Mouse (Mus musculus): ENCODE results near the gene Mpo. TPM values are rescaled to one million over a fixed set of nuclear protein-coding genes. Genes with fewer than 3 reads are reported as not detected.
A peak's percentile ranks its signal among the peaks of the same experiment; 100 is the strongest.

Gene Mpo
- total RNA-seq, 4 experiments from 2014 or later: 0.89 TPM; not detected in 3

GRCm38 (mm10) chr11:87801711-87802275 is 8.4 kb downstream of the Mpo start:
- peak; percentile 16 for DNase-seq (ENCODE audit: low spot score)

GRCm38 (mm10) chr11:87802621-87803020 is 9.2 kb downstream of the Mpo start:
- DNase-seq (ENCODE audit: low spot score): no peak

GRCm38 (mm10) chr11:87805448-87805847 is 12.1 kb downstream of the Mpo start:
- DNase-seq (ENCODE audit: low spot score): no peak

DNA sequence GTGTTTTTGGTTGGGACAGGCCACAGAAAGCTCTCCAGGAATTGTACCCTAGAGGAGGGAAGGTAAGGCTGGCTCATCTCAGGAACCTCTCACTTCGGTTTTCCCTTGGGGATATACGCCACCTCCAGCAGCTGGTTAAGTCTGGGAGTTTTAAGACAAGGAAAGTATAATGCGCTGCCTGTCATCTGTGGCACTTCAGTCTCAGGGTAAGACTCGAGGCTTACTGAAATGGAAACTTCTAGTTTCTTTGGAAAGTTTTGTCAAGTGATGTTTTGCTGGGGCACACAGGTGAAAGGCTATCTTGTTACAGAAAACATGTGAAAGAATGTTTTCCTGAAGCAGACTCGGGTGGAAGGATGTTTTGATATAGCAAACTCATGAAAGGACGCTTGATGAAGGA is 14.1 kb downstream of the Mpo start:
- no peak for DNase-seq (ENCODE audit: low spot score)

- no peak for DNase-seq (ENCODE audit: low spot score)
These were observed 14.9 kb downstream of the Mpo start for GRCm38 (mm10) chr11:87808236-87808635.

DNA sequence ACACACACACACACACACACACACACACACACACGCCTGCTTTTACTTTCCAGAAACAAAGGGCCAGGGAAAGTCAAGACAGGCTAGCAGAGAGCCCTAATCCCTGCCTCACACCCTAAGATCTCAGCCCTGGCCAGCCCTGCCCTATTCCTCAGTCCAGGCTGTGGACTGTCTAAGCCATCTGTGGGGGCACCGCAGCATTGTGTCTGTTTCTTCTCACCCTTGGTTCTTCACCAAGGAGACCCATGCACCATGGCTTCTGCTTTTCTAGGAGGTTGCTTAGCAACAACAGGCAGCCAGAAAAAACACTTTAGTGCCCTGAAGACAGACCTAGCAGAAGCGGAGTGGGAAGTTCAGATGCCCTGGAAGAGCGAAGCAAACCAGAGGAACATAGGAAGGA is 18.0 kb downstream of the Mpo start:
- DNase-seq (ENCODE audit: low spot score): no peak

- DNase-seq (ENCODE audit: low spot score): no peak
These were observed 21.4 kb downstream of the Mpo start for GRCm38 (mm10) chr11:87814831-87815230.

DNA sequence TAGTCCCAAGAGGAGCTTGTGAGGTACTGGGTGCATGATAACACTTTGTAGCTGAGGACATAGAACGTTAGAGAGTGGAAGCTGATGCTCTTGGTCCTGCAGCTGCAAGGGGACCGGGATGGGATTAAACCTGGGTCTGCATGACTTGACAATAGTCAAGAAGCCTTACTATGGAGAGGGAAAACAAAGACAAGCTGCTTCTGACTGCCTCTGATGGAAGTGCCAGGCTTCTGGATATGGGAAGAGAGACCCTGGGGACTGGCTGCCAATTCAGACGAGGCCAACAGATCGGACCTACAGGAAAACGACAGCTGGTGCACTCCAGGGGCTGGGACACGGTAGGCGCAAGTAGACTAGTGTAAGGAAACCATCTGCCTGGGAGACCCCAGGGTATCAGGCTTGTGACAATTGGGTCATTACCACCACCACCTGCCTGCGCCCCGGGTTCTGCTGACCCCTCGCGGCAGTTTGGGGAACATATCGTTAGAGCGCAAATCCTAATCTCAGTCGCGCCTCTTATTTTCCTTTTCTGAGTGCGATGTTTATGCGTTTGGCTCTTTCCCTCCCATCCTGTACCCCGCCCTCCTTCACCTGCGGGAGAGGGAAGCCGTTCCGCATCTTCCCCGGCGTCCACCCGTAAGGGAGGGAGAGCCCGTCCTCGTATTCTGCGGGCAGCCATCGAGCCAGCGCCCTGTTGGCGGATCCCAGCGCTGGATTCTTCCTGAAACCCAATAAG is 23.5 kb downstream of the Mpo start:
- no peak for DNase-seq (ENCODE audit: low spot score)

GRCm38 (mm10) chr11:87817443-87817773 is 24.0 kb downstream of the Mpo start:
- no peak for DNase-seq (ENCODE audit: low spot score)

DNA sequence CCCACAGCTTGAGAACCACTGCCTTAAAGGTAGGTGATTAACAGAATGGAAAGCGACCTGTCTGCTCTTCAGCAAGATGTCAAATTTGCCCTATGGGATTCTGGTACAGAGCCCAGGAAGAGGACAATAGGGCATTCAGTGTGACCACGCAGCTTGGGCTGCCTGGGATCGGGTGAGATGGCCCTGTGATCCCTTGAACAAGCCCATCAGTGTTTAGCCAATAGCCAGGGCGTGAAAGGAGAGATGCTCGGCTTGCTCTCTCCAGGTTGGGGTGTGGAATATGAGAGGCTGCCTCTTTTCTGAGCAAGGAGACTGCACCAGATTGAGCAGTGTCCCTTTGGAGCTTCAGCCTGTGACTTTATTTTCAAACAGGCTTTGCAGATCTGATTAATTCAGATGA is 28.1 kb downstream of the Mpo start:
- DNase-seq (ENCODE audit: low spot score): no peak

DNA sequence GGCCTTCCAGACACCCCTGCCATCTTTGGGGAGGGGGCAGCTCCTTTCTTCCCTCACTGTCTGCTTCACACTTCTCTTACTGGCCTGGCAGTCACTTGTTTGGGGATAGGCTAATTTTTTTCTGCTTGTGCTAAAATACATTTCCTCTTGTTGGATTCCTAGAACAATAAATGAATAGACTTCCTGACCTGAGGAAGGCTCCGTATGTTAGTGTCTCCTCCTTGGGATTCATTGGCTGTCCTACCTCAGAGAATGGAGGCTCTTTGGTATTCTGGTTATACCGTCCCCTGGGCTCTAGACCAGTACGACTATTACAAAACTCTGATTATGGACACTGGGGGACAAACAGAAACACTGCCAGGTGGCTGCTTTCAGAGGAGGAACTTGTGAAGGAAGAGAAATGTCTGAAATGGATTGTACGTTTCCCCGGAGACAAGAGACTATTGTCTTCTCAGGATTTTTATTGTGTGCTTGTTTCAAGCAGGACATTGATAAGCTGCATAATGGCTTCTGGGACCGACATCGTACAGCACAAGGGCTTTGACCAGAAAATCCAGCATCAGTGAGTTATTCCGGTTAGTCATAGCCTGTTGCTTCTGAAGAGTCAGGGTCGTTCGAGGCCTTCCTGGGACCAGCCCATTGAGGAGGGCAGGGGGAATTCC is 35.0 kb downstream of the Mpo start, which contains the start of gene Lpo:
Lpo (minus strand) TSS at position 51 of the 662 bp plus-strand sequence.
- DNase-seq (ENCODE audit: low spot score): no peak

DNA sequence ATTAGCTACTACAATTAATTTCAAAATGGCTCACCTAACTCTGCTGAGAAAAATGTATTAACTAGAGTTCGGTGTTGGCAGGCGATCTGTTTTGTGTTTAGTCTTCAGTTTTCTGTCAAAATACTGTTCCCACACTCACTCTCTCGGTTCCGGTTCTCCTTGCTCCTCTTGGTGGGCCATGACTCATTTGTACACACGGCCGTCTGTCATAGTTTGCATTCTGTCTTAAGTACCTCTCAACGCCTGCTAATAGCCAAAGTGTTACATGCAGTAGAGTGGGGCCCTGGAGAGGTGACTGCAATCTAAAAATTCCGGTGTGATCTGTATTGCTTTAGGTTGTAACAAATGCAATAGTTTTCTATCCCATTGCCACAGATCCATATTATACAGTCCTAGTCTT is 47.3 kb downstream of the Mpo start:
- DNase-seq (ENCODE audit: low spot score): no peak

DNA sequence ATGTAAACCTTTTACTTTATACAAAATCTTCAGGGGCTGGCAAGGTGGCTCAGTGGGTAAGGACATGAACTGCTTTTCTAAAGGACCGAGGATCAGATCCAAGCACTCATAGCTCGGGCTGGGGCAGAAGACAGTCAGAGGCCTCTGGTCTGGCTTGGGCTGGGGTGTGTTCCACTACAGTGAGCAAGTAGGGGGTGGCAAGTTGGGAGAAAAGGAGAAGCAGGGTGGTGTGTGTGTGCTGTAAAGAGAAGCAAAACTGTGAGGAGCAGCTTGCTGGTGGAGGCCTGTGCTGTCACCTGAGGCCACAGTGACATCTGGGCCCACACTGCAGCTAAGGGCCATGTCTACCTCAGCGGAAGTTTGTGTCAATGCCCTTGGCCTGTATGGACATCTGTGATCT is 48.1 kb downstream of the Mpo start:
- DNase-seq (ENCODE audit: low spot score): no peak

- no peak for DNase-seq (ENCODE audit: low spot score)
These were observed 53.7 kb downstream of the Mpo start for GRCm38 (mm10) chr11:87846968-87847600.

- DNase-seq (ENCODE audit: low spot score): no peak
These were observed 54.5 kb downstream of the Mpo start for GRCm38 (mm10) chr11:87847884-87848283.

DNA sequence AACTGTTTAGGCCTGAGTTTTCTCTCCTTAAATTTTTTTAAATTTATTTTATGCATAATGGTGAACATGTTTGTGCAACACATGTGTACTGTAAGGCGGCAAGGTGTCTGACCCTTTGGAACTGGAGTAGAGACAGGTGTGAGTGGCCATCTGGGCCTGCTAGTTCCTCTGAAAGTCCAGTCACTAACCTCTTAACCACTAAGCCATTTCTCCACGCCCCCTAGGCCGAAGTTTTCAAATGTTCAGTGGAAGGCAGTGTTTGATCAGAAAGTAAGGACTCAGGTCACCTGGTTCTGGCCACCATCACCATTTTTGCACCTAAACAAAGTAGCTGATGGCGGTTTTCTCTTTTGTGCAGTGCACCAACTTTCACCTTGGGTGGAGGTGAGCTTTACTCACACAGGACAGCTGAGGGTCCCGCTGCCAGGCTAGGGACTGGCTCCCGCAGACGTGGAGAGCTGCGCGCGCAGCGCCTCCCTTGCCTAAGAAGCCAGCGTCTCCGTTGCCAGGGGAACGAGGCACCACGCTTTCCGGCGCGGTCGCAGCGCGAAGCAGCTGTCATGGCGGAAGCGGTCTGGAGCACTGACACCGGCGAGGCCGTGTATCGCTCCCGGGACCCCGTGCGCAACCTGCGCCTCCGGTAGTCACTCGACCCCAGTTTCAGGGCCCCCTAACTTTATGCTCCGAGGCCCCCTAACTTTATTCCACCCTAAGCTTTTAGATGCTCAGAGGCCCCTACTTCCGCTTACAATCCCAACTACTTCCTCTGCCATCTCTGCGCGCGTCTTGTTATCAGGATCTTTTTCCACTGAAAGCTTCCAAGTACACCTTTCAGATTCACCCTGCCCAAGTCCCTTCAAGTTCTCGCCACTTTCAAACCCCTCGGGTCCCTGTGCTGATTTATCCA is 59.6 kb downstream of the Mpo start, which contains the start of gene Mks1:
Mks1 (plus strand) TSS at position 526 of the 907 bp plus-strand sequence.
- DNase-seq (ENCODE audit: low spot score): peak; percentile 86

GRCm38 (mm10) chr11:87853597-87853954 is 60.2 kb downstream of the Mpo start:
- no peak for DNase-seq (ENCODE audit: low spot score)
